Mouse (Mus musculus): ENCODE data around the gene Actg2.
A peak's percentile ranks its signal among the peaks of the same experiment; 100 is the strongest.
"Not testable (repeated sequence)": the region's sequence is repeated elsewhere in the genome, so short reads cannot be mapped to it uniquely, and the experiment has no call there.

The Actg2 gene

DNA sequence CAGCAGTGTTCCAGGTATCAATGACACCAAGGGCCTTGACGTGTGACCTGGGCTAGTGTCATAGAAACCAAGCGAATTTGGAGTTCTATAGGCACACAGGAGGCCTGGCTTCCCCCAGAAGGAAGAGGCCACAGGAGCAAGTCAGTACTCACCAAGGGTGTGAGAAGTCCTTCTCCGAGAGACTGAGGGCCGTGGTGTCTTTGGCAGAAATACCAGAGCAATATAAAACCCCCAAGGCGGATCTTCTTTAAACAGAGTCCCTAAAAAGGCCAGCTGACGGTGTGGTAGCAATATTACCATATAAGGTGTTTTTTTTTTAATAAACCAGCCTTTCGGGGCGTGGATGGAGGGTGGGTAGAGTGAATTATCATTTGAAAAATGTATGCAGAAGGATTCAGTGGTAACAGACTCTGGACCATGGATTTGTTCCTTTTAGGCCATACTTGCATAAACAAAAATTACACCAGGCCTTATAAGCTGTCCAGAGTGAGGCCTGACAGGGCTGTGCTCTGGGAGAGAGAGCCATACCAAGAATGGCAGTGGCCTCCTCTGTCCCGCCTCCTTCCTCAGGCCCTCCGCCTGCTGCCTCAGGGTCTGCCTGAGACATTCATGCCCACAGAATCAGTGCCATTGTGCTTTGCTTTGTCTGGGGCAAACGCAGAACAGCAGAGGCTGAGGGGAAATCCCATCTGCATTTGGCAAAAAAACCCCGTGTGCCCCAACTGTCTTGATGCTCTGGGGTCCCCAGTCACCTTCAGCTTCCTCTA is at the start of gene Actg2:
Gene Actg2, minus strand, starts transcription at position 238 of the 767 bp plus-strand sequence.
- no peak for DNase-seq (ENCODE audit: low spot score in 2 of 2)

DNA sequence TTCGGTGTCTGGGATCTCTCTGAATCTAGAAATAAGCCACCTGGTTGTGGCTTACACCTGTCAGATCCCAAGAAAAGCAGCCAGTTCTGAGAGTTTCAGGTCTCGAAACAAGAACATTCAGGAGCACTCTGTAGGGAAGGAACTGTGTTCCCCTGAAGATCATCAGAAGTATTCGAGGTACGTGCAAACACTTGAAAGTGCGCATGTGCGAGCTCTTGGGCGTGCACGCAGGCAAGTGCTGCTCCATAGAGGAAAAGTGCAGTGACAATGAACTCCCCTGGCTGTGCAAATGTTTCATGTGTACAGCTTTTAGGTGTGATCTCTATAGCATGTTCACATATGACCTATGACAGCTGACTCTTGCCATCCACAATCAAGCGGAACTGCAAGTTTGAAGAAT is 49.3 kb upstream of the Actg2 start:
- DNase-seq (ENCODE audit: low spot score in 2 of 2), result not testable (repeated sequence)

DNA sequence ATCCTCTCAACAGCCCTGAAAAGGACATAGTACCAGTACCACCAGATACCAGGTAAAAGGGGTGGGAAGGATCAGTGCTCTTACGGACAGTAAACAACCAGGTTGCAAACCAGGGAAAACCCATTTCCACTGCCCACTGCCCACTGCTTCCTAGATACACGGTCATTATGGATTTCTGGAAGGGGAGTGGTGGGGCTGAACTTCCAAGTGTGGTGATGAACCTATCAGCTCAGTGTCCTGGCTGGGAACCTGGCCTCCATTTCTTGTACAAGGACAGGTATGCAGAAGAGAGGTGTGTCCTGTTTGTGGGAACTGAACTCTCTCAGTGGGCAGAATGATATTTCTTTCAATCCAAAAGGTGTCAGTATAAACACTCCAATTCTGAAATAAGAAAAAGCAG is 47.5 kb upstream of the Actg2 start:
- no peak for DNase-seq (ENCODE audit: low spot score in 2 of 2)

DNA sequence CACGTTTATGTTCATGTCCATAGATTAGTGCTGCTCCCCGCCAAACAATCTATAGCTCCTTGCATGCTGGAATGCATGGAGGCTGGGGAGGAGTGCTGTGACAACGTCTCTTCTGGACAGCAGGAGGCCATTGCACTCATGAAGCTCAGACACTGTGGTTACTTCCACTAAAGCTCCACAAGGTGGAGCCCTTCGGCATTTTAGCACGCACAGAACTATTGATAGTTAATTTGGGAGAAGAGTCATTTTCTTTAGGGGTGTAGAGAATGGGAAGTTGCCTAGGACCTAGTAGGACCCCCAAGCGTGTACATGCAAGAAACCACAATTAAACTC is 46.8 kb upstream of the Actg2 start:
- DNase-seq (ENCODE audit: low spot score in 2 of 2), result no peak

DNA sequence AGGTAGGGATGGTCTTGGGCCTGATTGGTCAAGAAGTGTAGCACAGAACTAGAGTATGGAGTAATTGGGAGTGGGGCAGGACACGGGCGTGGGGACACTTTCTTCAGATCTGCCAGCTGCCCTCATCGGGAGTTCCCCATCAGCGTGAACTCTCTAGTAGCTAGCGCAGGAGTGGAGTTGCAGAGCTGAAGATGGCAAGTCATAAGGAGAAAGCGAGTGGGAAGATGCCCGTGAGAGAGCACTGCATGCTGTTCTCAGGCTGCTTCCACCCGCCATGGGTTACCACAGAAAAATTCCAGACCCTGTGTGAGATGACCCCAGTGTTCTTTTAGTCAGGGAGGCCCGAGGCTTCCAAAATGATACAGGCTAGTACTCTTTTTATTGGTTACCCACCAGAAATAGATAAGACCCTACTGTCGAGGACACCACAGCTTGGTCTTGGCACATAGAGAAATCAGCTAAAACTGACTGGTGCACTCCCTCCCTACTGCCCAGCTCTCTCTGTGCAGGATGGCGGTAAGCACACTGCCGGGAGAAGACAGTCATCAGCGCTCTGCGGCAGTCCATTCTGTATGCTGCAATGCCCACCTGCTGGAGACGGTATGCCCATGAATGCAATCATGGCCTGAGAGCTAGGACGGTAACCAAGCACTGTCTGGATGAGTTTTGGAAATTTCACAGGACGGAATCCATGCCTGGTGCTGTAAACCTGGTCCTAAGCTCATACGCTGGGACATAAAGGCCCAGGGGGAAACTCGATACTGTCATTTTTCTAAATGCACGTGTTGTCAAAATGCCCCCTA is 46.3 kb upstream of the Actg2 start:
- no peak for DNase-seq (ENCODE audit: low spot score in 2 of 2)

DNA sequence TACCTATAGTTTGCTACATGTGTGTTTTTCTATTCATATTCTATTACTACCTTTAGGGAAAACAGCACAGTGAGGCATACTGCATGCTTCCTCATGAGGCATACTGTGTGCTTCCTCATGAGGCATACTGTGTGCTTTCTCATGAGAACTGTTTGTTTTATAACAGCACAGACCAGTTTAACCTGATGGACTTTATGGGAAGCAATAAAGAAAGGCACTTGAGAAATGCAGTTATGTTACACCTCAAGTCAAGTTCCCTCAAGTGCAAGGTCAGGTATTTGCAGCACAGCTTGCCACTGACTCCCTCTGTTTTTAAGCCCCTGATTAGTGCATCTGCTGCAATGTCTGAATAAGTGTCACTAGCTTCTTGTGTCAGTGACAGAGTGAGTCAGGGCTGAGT is 41.5 kb upstream of the Actg2 start:
- DNase-seq (ENCODE audit: low spot score in 2 of 2), result no peak

DNA sequence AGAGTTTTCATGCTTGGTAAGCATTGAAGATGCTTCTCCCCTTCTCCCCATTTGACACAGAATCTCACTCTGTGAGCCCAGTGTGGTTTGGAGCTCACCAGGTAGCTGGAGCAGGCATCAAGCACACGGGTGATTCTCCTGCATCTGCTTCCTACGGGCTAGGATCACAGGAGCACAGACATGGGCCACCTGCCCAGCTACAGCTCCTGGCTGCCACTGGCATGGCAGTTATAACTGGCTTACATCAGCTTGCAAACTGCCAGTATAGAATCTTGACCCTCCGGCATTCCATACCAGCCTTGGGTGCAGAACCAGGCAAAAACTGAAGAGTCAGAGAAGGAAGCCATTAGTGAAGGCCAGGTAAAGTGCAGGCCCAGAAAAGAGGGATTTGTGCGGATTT is 39.5 kb upstream of the Actg2 start:
- no peak for DNase-seq (ENCODE audit: low spot score in 2 of 2)

DNA sequence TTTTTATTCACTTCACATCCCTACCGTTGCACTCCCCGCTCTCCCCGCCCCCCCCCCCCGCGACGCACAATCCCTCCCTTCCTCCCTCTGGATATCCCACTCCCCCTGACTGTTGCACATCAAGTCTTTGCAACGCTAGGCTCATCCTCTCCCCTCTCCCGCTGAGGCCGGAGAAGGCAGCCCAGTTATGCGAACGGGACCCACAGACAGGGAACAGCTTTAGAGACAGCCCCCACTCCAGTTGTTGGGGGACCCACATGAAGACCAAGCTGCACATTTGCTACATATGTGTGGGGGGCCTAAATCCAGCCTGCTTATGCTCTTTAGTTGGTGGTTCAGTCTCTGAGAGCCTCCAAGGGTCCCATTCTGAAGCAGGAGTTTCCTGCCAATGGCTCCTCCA is 36.6 kb upstream of the Actg2 start, which contains the start of gene Stambp:
Gene Stambp, minus strand, starts transcription at position 59 of the 400 bp plus-strand sequence.
- no peak for DNase-seq (ENCODE audit: low spot score in 2 of 2)

DNA sequence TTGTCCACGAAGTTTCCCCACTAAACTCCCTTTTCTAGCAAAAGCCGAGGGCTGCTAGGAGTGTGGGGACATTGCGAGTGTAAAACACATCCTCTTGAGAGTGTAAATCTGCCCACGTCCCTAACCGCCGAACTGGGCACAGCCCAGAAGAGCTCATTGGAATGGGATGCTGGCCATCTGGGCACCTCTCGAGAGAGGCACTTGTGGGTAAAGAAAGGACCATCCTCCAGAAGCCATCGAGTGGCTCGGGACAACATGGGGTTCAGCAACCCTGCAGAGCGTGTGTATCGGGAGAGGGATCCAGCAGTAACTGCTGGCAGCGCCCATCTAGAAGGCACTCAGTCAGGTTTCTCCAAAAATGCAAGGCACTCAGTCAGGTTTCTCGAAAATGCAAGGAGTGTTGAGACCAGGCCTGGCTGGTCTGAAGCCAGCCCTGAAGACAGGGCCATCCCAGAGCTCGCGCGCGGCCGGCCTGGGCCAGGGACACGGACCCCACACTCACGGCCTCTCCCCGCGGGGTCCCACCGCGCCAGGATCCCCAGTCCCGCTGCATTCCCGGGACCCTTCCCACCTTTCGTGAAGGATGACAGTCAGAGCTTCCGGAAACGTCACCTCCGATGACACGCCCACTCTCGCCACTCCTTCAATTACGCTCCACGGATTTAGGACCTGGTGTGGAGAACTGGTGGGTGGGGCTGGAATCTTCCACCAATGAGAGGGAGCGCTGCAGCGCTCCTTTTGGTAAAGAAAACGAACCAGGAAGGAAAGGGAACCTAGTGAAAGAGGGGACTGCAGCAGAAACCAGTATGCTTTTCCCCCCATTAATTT is 36.0 kb upstream of the Actg2 start:
- peak; percentile 76 to 80 for DNase-seq (ENCODE audit: low spot score in 2 of 2)

DNA sequence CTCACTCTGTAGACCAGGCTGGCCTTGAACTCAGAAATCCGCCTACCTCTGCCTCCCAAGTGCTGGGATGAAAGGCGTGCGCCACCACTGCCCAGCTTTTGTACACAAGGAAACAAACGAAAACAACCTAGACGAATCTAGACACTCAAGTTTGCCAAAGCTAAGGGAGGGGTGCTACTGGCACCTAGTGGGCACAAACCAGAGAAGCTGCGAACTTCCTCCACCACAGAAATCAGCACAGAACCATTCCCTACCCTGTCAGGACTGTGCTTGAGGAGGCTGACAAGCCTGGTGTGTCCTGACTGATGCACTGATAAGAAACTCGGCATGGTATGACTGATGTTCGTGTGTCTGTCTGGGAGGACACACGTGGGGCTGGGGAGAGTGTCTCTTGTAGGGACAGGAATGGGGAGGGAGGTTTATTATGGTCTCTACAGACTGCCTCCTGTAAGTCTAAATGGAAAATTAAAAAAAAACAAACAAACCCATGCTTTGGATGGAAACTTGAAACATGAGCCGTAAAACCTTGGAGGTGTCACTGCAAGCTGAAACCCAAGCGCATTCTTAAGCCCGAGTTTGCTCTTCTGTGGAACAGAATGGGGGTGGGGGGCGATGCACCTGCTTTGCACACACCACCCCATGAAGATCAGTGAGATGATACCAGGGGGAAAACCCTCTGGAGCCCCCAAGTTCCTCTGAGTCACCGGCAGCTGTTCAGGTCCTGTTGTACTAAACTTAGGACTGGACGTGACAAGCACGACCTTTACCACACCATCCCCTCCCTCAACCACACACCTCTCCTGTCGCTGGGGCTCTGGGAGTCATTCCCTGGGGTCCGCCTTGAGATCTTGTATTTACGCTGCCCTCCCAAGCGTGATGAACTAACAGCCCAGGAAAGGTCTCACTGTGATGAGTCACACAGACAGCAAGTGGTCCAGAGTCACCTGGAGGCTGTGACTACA is 33.1 kb upstream of the Actg2 start:
- peak in 1 of 2 experiments; percentile 20 for DNase-seq (ENCODE audit: low spot score in 2 of 2)

DNA sequence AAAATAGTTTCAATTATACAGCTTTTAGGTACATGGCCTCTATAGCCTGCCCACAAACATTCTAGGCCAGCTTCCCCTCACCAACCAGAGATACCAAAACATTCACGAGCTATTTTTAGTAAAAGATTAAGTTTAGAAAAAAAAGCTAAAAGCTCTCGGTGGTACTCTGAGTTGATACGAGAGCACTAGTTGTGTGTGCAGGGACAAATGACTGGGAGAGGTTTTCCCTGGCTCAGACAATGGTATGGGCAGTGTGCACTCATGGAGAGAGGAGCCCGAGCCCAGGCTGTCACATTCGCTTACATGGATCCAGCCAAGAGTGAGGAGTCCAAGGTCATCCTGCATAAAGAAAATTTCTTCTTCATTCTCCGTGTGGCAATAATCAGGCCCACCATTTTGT is 19.9 kb upstream of the Actg2 start:
- no peak for DNase-seq (ENCODE audit: low spot score in 2 of 2)

DNA sequence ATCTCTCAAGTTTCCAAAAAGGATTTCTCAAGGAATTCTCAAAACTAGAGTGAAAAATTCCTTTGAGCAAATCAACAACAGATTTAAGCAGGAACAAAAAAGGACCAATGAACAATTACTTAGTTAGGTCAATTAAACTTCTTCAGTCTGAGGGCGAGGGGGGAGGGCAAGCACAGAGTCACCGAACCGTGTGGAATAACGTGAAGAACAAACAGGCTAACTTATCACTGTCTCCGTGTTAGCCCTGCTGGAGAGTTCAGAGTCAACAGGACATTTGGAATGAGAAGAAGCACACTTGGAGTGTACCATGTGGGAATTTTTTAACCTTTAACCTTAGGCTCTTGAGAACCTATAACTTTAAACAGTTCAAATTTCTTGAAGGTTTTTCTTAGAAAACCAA is 12.3 kb upstream of the Actg2 start:
- DNase-seq (ENCODE audit: low spot score in 2 of 2), result no peak

DNA sequence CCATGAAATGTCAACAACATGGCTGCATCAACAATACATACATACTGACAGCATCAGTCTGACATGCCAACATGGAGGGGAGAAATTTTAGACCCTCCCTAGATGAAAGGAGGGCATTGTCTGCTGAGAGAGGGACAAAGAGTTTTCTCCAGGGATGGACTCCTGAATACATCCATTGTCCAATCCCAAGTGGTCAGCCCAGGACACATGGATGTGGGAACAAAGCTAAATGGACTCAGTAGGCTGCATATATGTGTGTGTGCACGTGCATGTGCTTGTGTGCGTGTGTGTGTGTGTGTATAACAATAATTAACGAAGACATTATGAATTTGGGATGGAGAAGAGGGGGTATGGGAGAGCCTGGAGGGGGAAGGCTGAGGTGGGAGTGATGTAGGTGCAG is 9.7 kb upstream of the Actg2 start:
- DNase-seq (ENCODE audit: low spot score in 2 of 2), result no peak

DNA sequence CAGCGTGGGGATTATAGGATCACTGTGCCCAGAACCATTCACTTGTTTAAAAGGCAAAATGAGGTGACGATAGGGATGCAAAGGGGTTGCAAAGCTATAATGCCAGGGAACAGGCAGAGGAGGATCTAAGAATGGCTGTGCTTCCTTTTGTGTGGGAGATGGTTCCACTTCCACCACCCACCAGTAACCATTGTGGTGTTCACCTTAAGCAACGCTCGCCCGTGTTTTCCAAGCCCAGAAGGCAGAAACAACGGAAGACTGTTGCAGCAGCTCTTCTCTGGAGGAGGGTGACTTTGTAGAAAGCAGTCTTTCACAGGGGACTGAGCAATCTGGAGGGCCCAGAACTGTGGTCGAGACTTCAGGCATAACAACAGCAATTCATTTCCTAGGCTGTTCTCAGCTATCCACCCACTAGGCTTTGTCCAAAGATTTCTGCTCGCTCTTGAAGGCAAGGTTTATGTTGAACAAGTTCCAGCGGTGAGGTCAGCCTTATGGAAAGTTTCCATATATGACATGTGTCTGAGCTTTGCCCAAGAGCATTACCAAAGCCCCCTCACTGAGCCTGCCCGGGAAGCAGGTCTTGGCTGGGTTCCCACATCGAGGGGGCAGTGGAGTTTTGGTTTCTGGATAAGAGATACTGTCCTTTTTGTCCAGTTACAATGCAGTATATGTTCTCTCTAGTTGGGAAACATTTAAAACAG is 5.8 kb upstream of the Actg2 start:
- DNase-seq (ENCODE audit: low spot score in 2 of 2), result peak in 1 of 2 experiments; percentile 16

DNA sequence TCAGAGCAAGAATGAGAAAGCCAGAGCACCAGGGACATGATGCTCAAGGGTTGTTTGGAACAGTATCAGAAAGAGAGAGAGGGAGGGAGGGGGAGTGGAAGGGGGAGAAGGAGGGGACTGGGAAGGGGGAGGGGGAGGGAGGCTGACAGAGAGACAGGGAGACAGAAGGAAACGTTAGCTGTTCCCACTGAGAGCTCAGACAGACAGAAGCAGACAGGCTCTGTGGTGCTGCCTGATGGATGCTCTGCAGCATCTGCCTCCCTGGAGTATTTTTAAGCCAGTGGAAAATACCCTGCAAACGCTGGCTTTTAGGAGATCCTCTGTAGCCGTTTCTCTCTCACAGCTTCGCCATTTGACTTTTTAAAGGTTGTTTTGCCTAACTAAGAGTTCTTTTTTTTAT is 4.0 kb upstream of the Actg2 start:
- no peak for DNase-seq (ENCODE audit: low spot score in 2 of 2)

DNA sequence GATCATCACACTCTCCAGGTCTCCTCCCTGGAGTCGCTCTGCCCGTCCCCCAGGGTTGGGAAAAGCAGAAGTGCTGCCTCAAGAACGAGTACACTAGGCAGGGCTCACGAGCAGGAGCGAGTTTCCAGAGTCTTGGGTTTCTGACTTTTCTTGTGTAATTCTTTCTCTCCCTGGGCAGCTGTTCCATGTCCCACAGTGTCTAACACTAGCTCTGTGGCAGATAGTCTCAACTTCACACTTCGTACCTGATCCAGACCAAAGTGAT is 662 bp upstream of the Actg2 start:
- DNase-seq (ENCODE audit: low spot score in 2 of 2), result no peak

DNA sequence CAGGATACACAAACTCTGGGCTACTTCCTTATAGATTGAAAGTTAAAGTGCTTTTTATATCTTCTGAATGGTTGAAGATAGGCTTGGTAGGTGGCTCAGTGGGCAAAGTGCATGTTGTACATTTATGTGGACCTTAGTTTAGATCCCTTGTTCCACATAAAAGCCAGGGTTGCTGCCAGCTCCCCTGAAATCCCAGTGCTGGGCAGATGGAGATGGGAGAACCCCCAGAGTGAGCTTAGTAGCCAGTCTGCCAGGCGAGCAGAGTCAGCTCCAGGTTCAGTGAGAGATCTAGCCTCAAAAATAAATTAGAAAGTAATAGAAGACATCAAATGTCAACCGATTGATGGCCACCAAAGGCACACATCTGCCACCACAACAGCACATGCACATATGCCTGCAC is 3.5 kb downstream of the Actg2 start:
- no peak for DNase-seq (ENCODE audit: low spot score in 2 of 2)

DNA sequence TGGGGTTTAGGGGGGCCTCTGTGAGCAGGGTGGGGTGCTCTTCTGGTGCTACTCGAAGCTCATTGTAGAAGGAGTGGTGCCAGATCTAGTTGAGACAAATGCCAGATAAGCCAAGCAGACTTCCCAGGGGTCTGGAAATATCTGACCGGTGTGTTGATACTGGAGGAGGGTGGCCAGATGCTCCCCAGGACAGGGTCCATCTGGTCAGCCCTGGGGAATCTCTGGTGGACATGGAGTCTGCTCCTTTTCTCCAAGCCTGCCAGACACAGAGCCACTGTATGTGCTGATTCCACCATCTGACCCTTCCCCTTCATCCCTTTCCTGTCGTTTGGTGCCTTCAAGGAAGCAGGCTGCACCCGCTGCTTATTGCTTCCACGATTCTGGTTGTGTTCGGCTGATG is 12.9 kb downstream of the Actg2 start:
- DNase-seq (ENCODE audit: low spot score in 2 of 2), result no peak

DNA sequence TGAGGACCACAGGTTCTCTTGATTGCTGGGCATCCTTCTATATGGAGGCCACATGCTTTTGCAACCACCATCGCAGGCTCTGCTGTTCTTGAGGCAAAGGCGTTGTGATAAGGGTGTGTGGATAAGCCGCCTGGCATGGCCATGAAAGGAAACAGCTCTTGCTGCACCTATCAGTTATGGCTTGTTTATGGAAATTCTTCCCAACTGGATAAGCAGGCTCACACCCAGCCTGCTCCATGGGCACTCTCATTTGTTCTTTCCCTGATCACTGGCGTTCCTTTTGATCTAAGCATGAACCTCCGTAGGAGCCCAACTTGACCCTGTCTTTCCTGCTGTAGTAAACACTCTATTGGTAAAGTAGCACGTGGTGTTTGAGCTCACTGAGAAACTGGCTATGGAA is 14.3 kb downstream of the Actg2 start:
- DNase-seq (ENCODE audit: low spot score in 2 of 2), result no peak

DNA sequence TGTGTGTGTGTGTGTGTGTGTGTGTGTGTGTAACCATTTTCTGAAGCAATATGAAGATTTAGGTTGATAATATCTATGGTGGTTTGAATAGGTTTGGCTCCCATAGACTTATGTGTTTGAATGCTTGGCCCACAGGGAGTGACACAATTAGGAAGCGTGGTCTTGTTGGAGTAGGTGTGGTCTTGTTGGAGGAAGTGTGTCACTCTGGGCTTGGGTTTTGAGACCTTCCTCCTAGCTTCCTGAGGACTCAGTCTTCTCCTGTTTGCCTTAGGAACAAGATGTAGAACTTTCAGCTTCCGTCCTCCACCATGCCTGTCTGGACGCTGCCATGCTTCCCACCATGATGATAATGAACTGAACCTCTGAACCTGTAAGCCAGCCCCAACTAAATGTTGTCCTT is 17.4 kb downstream of the Actg2 start:
- no peak for DNase-seq (ENCODE audit: low spot score in 2 of 2)

DNA sequence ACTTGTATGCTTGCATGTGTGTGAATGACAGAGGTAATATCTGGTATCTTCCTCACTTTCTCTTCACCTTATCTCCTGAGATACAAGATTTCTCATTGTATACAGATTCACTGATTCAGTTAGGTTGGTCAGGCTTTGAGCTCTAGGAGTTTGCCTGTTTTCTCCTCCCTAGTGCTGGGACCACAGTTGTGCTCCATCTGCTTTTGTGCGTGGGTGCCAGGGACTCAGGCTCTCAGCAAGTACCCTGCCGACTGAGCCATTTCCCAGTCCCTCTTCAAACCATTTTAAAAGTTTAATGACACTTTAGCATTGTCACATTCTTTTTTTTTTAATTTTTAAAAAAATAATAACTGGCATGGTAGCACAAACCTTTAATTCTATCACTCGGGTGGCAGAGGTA is 20.9 kb downstream of the Actg2 start:
- no peak for DNase-seq (ENCODE audit: low spot score in 2 of 2)

Measured in frontal cortex, postnatal 25 days (tissue).